Mouse (Mus musculus): ENCODE measurements around the gene Idh2. TPM values are rescaled to one million over a fixed set of nuclear protein-coding genes. Genes with fewer than 3 reads are reported as not detected.

The Idh2 gene
- polyA plus RNA-seq, 1 experiment from 2014 or later, result 671 TPM

- peak overlapping the region; percentile 80 for H3K27ac ChIP-seq (ENCODE audit: low read length)
- H3K4me3 ChIP-seq (ENCODE audit: low read length), result no peak overlapping the region
- 0 out of 2 replicates have a peak, but pooled peaks have one; percentile 3 for ATAC-seq (ENCODE audit: low read depth)
- H3K4me2 ChIP-seq (ENCODE audit: low read depth, low read length), result no peak overlapping the region
- no peaks in the 10 kb centered on the region for H3K27me3 ChIP-seq (ENCODE audit: control insufficient read depth, insufficient read depth, low read depth, low read length)
- WGBS, result 32% methylated on average over 9 of the region's 9 CpGs
- H3K4me1 ChIP-seq (replicated peaks; ENCODE audit: control insufficient read depth, insufficient read depth, low read length), result peaks cover 56% of the 10 kb centered on the region
- H3K9me3 ChIP-seq (ENCODE audit: control insufficient read depth, low read length), result no peaks in the 10 kb centered on the region
- H3K36me3 ChIP-seq (ENCODE audit: control insufficient read depth, insufficient read depth, low read length), result peaks cover 11% of the 10 kb centered on the region
- no peak overlapping the region for H3K9ac ChIP-seq (ENCODE audit: low read length)
Observed at GRCm38 (mm10) chr7:80077801-80078200, 37.4 kb downstream of the Idh2 start.

- Histone ChIP-seq H3K4me1 (replicated peaks; ENCODE audit: control insufficient read depth, insufficient read depth, low read length) (peaks cover 56% of the 10 kb centered on the region), H3K9me3 (ENCODE audit: control insufficient read depth, low read length) (no peaks in the 10 kb centered on the region), H3K27me3 (ENCODE audit: control insufficient read depth, insufficient read depth, low read depth, low read length) (no peaks in the 10 kb centered on the region), H3K9ac (ENCODE audit: low read length) (no peak overlapping the region; the same call in 1 of the 2 replicates), H3K4me2 (ENCODE audit: low read depth, low read length) (no peak overlapping the region), H3K4me3 (ENCODE audit: low read length) (no peak overlapping the region), H3K27ac (ENCODE audit: low read length) (peak overlapping the region; percentile 80), H3K36me3 (ENCODE audit: control insufficient read depth, insufficient read depth, low read length) (peaks cover 4% of the 10 kb centered on the region)
- 69% methylated on average over 6 of the region's 6 CpGs for WGBS
- no peak for ATAC-seq (ENCODE audit: low read depth)
Observed at GRCm38 (mm10) chr7:80076961-80077716, 38.1 kb downstream of the Idh2 start.

GRCm38 (mm10) chr7:80075946-80076583, 39.1 kb downstream of the Idh2 start:
- H3K36me3 ChIP-seq (ENCODE audit: control insufficient read depth, insufficient read depth, low read length), result no peaks in the 10 kb centered on the region

GRCm38 (mm10) chr7:80074921-80075441, 40.2 kb downstream of the Idh2 start:
- Histone ChIP-seq H3K27ac (ENCODE audit: low read length) (peak overlapping the region; percentile 86), H3K9me3 (ENCODE audit: control insufficient read depth, low read length) (no peaks in the 10 kb centered on the region), H3K27me3 (ENCODE audit: control insufficient read depth, insufficient read depth, low read depth, low read length) (no peaks in the 10 kb centered on the region), H3K9ac (ENCODE audit: low read length) (peak overlapping the region; percentile 12), H3K4me1 (replicated peaks; ENCODE audit: control insufficient read depth, insufficient read depth, low read length) (peaks cover 69% of the 10 kb centered on the region), H3K4me2 (ENCODE audit: low read depth, low read length) (peak overlapping the region; percentile 26), H3K4me3 (ENCODE audit: low read length) (no peak overlapping the region), H3K36me3 (ENCODE audit: control insufficient read depth, insufficient read depth, low read length) (no peaks in the 10 kb centered on the region)
- WGBS, result 31% methylated on average over 5 of the region's 5 CpGs
- peak; percentile 79 for ATAC-seq (ENCODE audit: low read depth)

More at GRCm38 (mm10) chr7:80075946-80076583, 39.1 kb downstream of the Idh2 start:
- ATAC-seq (ENCODE audit: low read depth), result no peak
- H3K4me1 ChIP-seq (replicated peaks; ENCODE audit: control insufficient read depth, insufficient read depth, low read length), result peaks cover 60% of the 10 kb centered on the region
- H3K9me3 ChIP-seq (ENCODE audit: control insufficient read depth, low read length), result no peaks in the 10 kb centered on the region
- no peak overlapping the region for H3K4me3 ChIP-seq (ENCODE audit: low read length)
- no peaks in the 10 kb centered on the region for H3K27me3 ChIP-seq (ENCODE audit: control insufficient read depth, insufficient read depth, low read depth, low read length)
- 46% methylated on average over 4 of the region's 4 CpGs for WGBS
- H3K9ac ChIP-seq (ENCODE audit: low read length), result no peak overlapping the region
- H3K27ac ChIP-seq (ENCODE audit: low read length), result peak overlapping the region; percentile 86
- H3K4me2 ChIP-seq (ENCODE audit: low read depth, low read length), result no peak overlapping the region

GRCm38 (mm10) chr7:80073506-80073905, 41.7 kb downstream of the Idh2 start:
- no peak overlapping the region for H3K9ac ChIP-seq (ENCODE audit: low read length)
- peaks cover 73% of the 10 kb centered on the region for H3K4me1 ChIP-seq (replicated peaks; ENCODE audit: control insufficient read depth, insufficient read depth, low read length)
- no peaks in the 10 kb centered on the region for H3K9me3 ChIP-seq (ENCODE audit: control insufficient read depth, low read length)
- 66% methylated on average over 8 of the region's 8 CpGs for whole genome bisulfite sequencing
- no peak overlapping the region for H3K4me3 ChIP-seq (ENCODE audit: low read length)
- H3K36me3 ChIP-seq (ENCODE audit: control insufficient read depth, insufficient read depth, low read length), result no peaks in the 10 kb centered on the region
- no peaks in the 10 kb centered on the region for H3K27me3 ChIP-seq (ENCODE audit: control insufficient read depth, insufficient read depth, low read depth, low read length)
- H3K27ac ChIP-seq (ENCODE audit: low read length), result no peak overlapping the region
- no peak overlapping the region for H3K4me2 ChIP-seq (ENCODE audit: low read depth, low read length)
- no peak for ATAC-seq (ENCODE audit: low read depth)

- H3K4me1 ChIP-seq (replicated peaks; ENCODE audit: control insufficient read depth, insufficient read depth, low read length), result peaks cover 62% of the 10 kb centered on the region
- H3K4me2 ChIP-seq (ENCODE audit: low read depth, low read length), result no peak overlapping the region
- no peak for ATAC-seq (ENCODE audit: low read depth)
Observed at GRCm38 (mm10) chr7:80072297-80072696, 42.9 kb downstream of the Idh2 start.

GRCm38 (mm10) chr7:80071209-80071608, 44.0 kb downstream of the Idh2 start:
- no peak overlapping the region for H3K27ac ChIP-seq (ENCODE audit: low read length)
- no peaks in the 10 kb centered on the region for H3K9me3 ChIP-seq (ENCODE audit: control insufficient read depth, low read length)
- 89% methylated on average over 9 of the region's 9 CpGs for WGBS
- H3K36me3 ChIP-seq (ENCODE audit: control insufficient read depth, insufficient read depth, low read length), result no peaks in the 10 kb centered on the region
- H3K4me1 ChIP-seq (replicated peaks; ENCODE audit: control insufficient read depth, insufficient read depth, low read length), result peaks cover 58% of the 10 kb centered on the region
- ATAC-seq (ENCODE audit: low read depth), result no peak
- no peak overlapping the region for H3K4me2 ChIP-seq (ENCODE audit: low read depth, low read length)
- no peak overlapping the region for H3K9ac ChIP-seq (ENCODE audit: low read length)
- no peaks in the 10 kb centered on the region for H3K27me3 ChIP-seq (ENCODE audit: control insufficient read depth, insufficient read depth, low read depth, low read length)
- H3K4me3 ChIP-seq (ENCODE audit: low read length), result no peak overlapping the region

More at GRCm38 (mm10) chr7:80072297-80072696, 42.9 kb downstream of the Idh2 start:
- Histone ChIP-seq H3K27ac (ENCODE audit: low read length) (no peak overlapping the region), H3K36me3 (ENCODE audit: control insufficient read depth, insufficient read depth, low read length) (no peaks in the 10 kb centered on the region), H3K27me3 (ENCODE audit: control insufficient read depth, insufficient read depth, low read depth, low read length) (no peaks in the 10 kb centered on the region), H3K9ac (ENCODE audit: low read length) (no peak overlapping the region), H3K9me3 (ENCODE audit: control insufficient read depth, low read length) (no peaks in the 10 kb centered on the region), H3K4me3 (ENCODE audit: low read length) (no peak overlapping the region)
- WGBS, result 62% methylated on average over 6 of the region's 6 CpGs

GRCm38 (mm10) chr7:80069615-80070327, 45.4 kb downstream of the Idh2 start:
- H3K4me1 ChIP-seq (replicated peaks; ENCODE audit: control insufficient read depth, insufficient read depth, low read length), result peaks cover 44% of the 10 kb centered on the region
- H3K4me2 ChIP-seq (ENCODE audit: low read depth, low read length), result no peak overlapping the region
- no peak overlapping the region for H3K4me3 ChIP-seq (ENCODE audit: low read length)
- H3K27me3 ChIP-seq (ENCODE audit: control insufficient read depth, insufficient read depth, low read depth, low read length), result no peaks in the 10 kb centered on the region
- 13% methylated on average over 13 of the region's 13 CpGs for WGBS
- no peaks in the 10 kb centered on the region for H3K9me3 ChIP-seq (ENCODE audit: control insufficient read depth, low read length)
- H3K36me3 ChIP-seq (ENCODE audit: control insufficient read depth, insufficient read depth, low read length), result no peaks in the 10 kb centered on the region
- ATAC-seq (ENCODE audit: low read depth), result peak; percentile 81
- H3K9ac ChIP-seq (ENCODE audit: low read length), result peak overlapping the region; percentile 28; the same call in 1 of the 2 replicates
- H3K27ac ChIP-seq (ENCODE audit: low read length), result peak overlapping the region; percentile 80

- peaks cover 42% of the 10 kb centered on the region for H3K4me1 ChIP-seq (replicated peaks; ENCODE audit: control insufficient read depth, insufficient read depth, low read length)
- 57% methylated on average over 5 of the region's 7 CpGs for WGBS
- H3K27ac ChIP-seq (ENCODE audit: low read length), result no peak overlapping the region
- no peak overlapping the region for H3K4me3 ChIP-seq (ENCODE audit: low read length)
- no peaks in the 10 kb centered on the region for H3K9me3 ChIP-seq (ENCODE audit: control insufficient read depth, low read length)
- H3K27me3 ChIP-seq (ENCODE audit: control insufficient read depth, insufficient read depth, low read depth, low read length), result no peaks in the 10 kb centered on the region
- no peak overlapping the region for H3K4me2 ChIP-seq (ENCODE audit: low read depth, low read length)
- no peaks in the 10 kb centered on the region for H3K36me3 ChIP-seq (ENCODE audit: control insufficient read depth, insufficient read depth, low read length)
- no peak for ATAC-seq (ENCODE audit: low read depth)
- H3K9ac ChIP-seq (ENCODE audit: low read length), result no peak overlapping the region
Observed at GRCm38 (mm10) chr7:80068341-80068740, 46.9 kb downstream of the Idh2 start.

Measured in lung, embryonic 16.5 days (tissue).